Mouse (Mus musculus) hindbrain, embryonic 14.5 days (tissue): ENCODE results near the gene Erlec1. TPM values are rescaled to one million over a fixed set of nuclear protein-coding genes. Genes with fewer than 3 reads are reported as not detected.
A peak's percentile ranks its signal among the peaks of the same experiment; 100 is the strongest.

Experiments
- ATAC-seq: fragments of 200-750 bp; cut with Nextera tagmentation; 2 replicates; pipeline ENCODE4 v1.8.0; 2017; ENCODE audit warnings: moderate number of reproducible peaks, mild to moderate bottlenecking, moderate TSS enrichment, moderate library complexity; ENCODE audit not compliant: low FRiP score
- DNase-seq: peaks from one replicate; pipeline ENCODE4 v3.0.0-alpha.2; 2015; ENCODE audit warnings: low spot score
- H3K27ac ChIP-seq: fragments of 300-500 bp; sonication (generic); 2 replicates; pipeline ENCODE4 v1.5.1; 2014; ENCODE audit warnings: mild to moderate bottlenecking, moderate library complexity
- H3K27me3 ChIP-seq: fragments of 300-500 bp; sonication (generic); 2 replicates; pipeline ENCODE4 v1.6.1; 2014; ENCODE audit warnings: mild to moderate bottlenecking, low read length, mixed read lengths; ENCODE audit not compliant: control insufficient read depth, insufficient read depth
- H3K36me3 ChIP-seq: fragments of 300-500 bp; sonication (generic); replicated peaks from 2 replicates; pipeline ENCODE4 v1.6.1; 2014; ENCODE audit not compliant: control insufficient read depth, insufficient read depth
- H3K4me1 ChIP-seq: fragments of 300-500 bp; sonication (generic); replicated peaks from 2 replicates; pipeline ENCODE4 v1.6.1; 2014; ENCODE audit warnings: antibody characterized with exemption, low read length, mixed read lengths; ENCODE audit not compliant: control insufficient read depth, insufficient read depth
- H3K4me2 ChIP-seq: fragments of 300-500 bp; sonication (generic); replicated peaks from 2 replicates; pipeline ENCODE4 v1.6.1; 2014; ENCODE audit warnings: mild to moderate bottlenecking, moderate library complexity
- H3K4me3 ChIP-seq: fragments of 300-500 bp; sonication (generic); replicated peaks from 2 replicates; pipeline ENCODE4 v1.5.1; 2014; ENCODE audit warnings: mild to moderate bottlenecking, low read length
- H3K9ac ChIP-seq: fragments of 300-500 bp; sonication (generic); 2 replicates; pipeline ENCODE4 v1.6.1; 2014
- H3K9me3 ChIP-seq: fragments of 300-500 bp; sonication (generic); 2 replicates; pipeline ENCODE4 v1.6.1; 2016; ENCODE audit warnings: low read length; ENCODE audit not compliant: control insufficient read depth
- WGBS: fragments of 180-500 bp; shearing (Covaris S2); extraction: QIAGEN DNeasy Blood & Tissue Kit; methylation state at CpG from one replicate; pipeline ENCODE4 v1.1.7; 2014; 5-methylcytosine and 5-hydroxymethylcytosine counted together
- polyA plus RNA-seq: library from polyadenylated mRNA; unstranded; fragments of >200 nt; fragmentation: Nextera tagmentation; extraction: Ambion mirVana; gene quantifications from 2 replicates; pipeline ENCODE4 v1.2.1, GENCODE M21; 2014

Erlec1 gene
- polyA plus RNA-seq, 1 experiment from 2014 or later = 15.5 TPM

GRCm38 (mm10) chr11:30888153-30888552 is 66.0 kb downstream of the Erlec1 start:
- Histone ChIP-seq H3K9ac (no peak overlapping the region), H3K9me3 (no peaks in the 10 kb centered on the region), H3K4me3 (no peak overlapping the region), H3K4me1 (no peaks in the 10 kb centered on the region), H3K36me3 (peaks cover 13% of the 10 kb centered on the region; the same call in 1 of the 2 replicates), H3K4me2 (no peak overlapping the region), H3K27me3 (no peaks in the 10 kb centered on the region), H3K27ac (no peak overlapping the region)
- no peak for ATAC-seq
- 92% methylated on average over 2 of the region's 2 CpGs for WGBS
- peak; percentile 1 for DNase-seq

- H3K4me2 ChIP-seq = peak within 1 kb of the TSS; percentile 58
- WGBS = 1% methylated on average over 41 of the region's 41 CpGs
- no peaks in the 10 kb centered on the region for H3K9me3 ChIP-seq
- H3K4me3 ChIP-seq = peak within 1 kb of the TSS; percentile 52
- H3K27me3 ChIP-seq = no peaks in the 10 kb centered on the region
- ATAC-seq (peak; percentile 96), DNase-seq (peak; percentile 70)
- peak within 1 kb of the TSS; percentile 87 for H3K27ac ChIP-seq
- peak within 1 kb of the TSS; percentile 83 for H3K9ac ChIP-seq
- no peaks in the 10 kb centered on the region; the same call in 1 of the 2 replicates for H3K36me3 ChIP-seq
- no peaks in the 10 kb centered on the region for H3K4me1 ChIP-seq
Measured at GRCm38 (mm10) chr11:30885171-30885871, 68.8 kb downstream of the Erlec1 start, which contains the start of the genes Gpr75 and Asb3. Gene Gpr75 (plus strand): TSS chr11:30885358. Gene Asb3 (plus strand): TSS chr11:30885416.

Other genes starting within 250 kb of the Erlec1 start
- 19.0 and 26.6 TPM in 2 replicates for gene Psme4, start 182.6 kb downstream of the Erlec1 start, polyA plus RNA-seq
- gene Gpr75, start 69.0 kb downstream of the Erlec1 start, polyA plus RNA-seq = 8.0 and 11.3 TPM in 2 replicates
- gene Asb3, start 68.9 kb downstream of the Erlec1 start, polyA plus RNA-seq = 30.8 and 32.2 TPM in 2 replicates
- gene Chac2, start 32.0 kb upstream of the Erlec1 start, polyA plus RNA-seq = 30.9 and 35.4 TPM in 2 replicates
- gene Gm17332, start 228.1 kb upstream of the Erlec1 start, polyA plus RNA-seq = not detected in 2 replicates